Mouse (Mus musculus): Measurements from ENCODE around the gene Tob1.

Tob1 gene

GRCm38 (mm10) chr11:94199771-94200170, 11.5 kb upstream of the Tob1 start:
- no peak for DNase-seq

GRCm38 (mm10) chr11:94200422-94200821, 10.8 kb upstream of the Tob1 start:
- no peak for DNase-seq

- no peak for DNase-seq
Measured at GRCm38 (mm10) chr11:94202106-94202505, 9.1 kb upstream of the Tob1 start.

- DNase-seq, result no peak
Measured at GRCm38 (mm10) chr11:94203066-94203465, 8.2 kb upstream of the Tob1 start.

GRCm38 (mm10) chr11:94206398-94207114, 4.7 kb upstream of the Tob1 start:
- no peak for DNase-seq

- no peak for DNase-seq
Measured at GRCm38 (mm10) chr11:94208811-94209675, 2.2 kb upstream of the Tob1 start.

- DNase-seq, result peak; percentile 53
Measured at GRCm38 (mm10) chr11:94209695-94210131, 1.5 kb upstream of the Tob1 start.

GRCm38 (mm10) chr11:94210191-94211086, 815 bp upstream of the Tob1 start:
- DNase-seq, result peak; percentile 95

- DNase-seq, result peak; percentile 81
Measured at GRCm38 (mm10) chr11:94211651-94212488, 616 bp downstream of the Tob1 start.

- no peak for DNase-seq
Measured at GRCm38 (mm10) chr11:94212489-94212836, 1.2 kb downstream of the Tob1 start.

GRCm38 (mm10) chr11:94212997-94213396, 1.7 kb downstream of the Tob1 start:
- DNase-seq, result no peak

- DNase-seq, result no peak
Measured at GRCm38 (mm10) chr11:94213735-94214594, 2.7 kb downstream of the Tob1 start.

GRCm38 (mm10) chr11:94215581-94215980, 4.3 kb downstream of the Tob1 start:
- DNase-seq, result no peak

GRCm38 (mm10) chr11:94216247-94216646, 5.0 kb downstream of the Tob1 start:
- DNase-seq, result no peak

GRCm38 (mm10) chr11:94221257-94221656, 10.0 kb downstream of the Tob1 start:
- DNase-seq, result no peak

- DNase-seq, result no peak
Measured at GRCm38 (mm10) chr11:94223531-94223930, 12.3 kb downstream of the Tob1 start.

GRCm38 (mm10) chr11:94225985-94226384, 14.7 kb downstream of the Tob1 start:
- peak; percentile 88 for DNase-seq

GRCm38 (mm10) chr11:94228416-94228815, 17.2 kb downstream of the Tob1 start:
- no peak for DNase-seq

GRCm38 (mm10) chr11:94229207-94229960, 18.1 kb downstream of the Tob1 start:
- no peak for DNase-seq

GRCm38 (mm10) chr11:94230244-94230643, 19.0 kb downstream of the Tob1 start:
- no peak for DNase-seq
